Mouse (Mus musculus): ENCODE results near the gene Rnf208. TPM values are rescaled to one million over a fixed set of nuclear protein-coding genes. Genes with fewer than 3 reads are reported as not detected.
A peak's percentile ranks its signal among the peaks of the same experiment; 100 is the strongest.

The Rnf208 gene
- polyA plus RNA-seq, 1 experiment from 2014 or later = 26.9 TPM

- peaks cover 18% of the 10 kb centered on the region for H3K4me1 ChIP-seq (ENCODE audit: control insufficient read depth, insufficient read depth, low read length)
- peaks cover 6% of the 10 kb centered on the region for H3K27me3 ChIP-seq (ENCODE audit: control insufficient read depth, insufficient read depth, low read length)
- ATAC-seq (ENCODE audit: low FRiP score) (no peak), DNase-seq (ENCODE audit: low spot score, missing footprints) (peak; percentile 57)
- no peak overlapping the region for H3K4me2 ChIP-seq
- no peak overlapping the region for H3K4me3 ChIP-seq (ENCODE audit: low read depth, low read length)
- H3K27ac ChIP-seq (ENCODE audit: low read depth, low read length) = no peak overlapping the region
- no peaks in the 10 kb centered on the region for H3K9me3 ChIP-seq (ENCODE audit: control insufficient read depth, low read length)
- no peak overlapping the region for H3K9ac ChIP-seq (ENCODE audit: low read length)
- no peaks in the 10 kb centered on the region for H3K36me3 ChIP-seq (ENCODE audit: control insufficient read depth, insufficient read depth, low read length)
Measured at GRCm38 (mm10) chr2:25238106-25238505, 3.9 kb upstream of the Rnf208 start.

- peaks cover 18% of the 10 kb centered on the region for H3K4me1 ChIP-seq (ENCODE audit: control insufficient read depth, insufficient read depth, low read length)
- DNase-seq (ENCODE audit: low spot score, missing footprints) (peak; percentile 53), ATAC-seq (ENCODE audit: low FRiP score) (no peak)
- peaks cover 6% of the 10 kb centered on the region for H3K27me3 ChIP-seq (ENCODE audit: control insufficient read depth, insufficient read depth, low read length)
- no peak overlapping the region for H3K9ac ChIP-seq (ENCODE audit: low read length)
- 90% methylated on average over 3 of the region's 3 CpGs for WGBS
- H3K27ac ChIP-seq (ENCODE audit: low read depth, low read length) = no peak overlapping the region
- no peaks in the 10 kb centered on the region for H3K9me3 ChIP-seq (ENCODE audit: control insufficient read depth, low read length)
- H3K4me3 ChIP-seq (ENCODE audit: low read depth, low read length) = no peak overlapping the region
- H3K36me3 ChIP-seq (ENCODE audit: control insufficient read depth, insufficient read depth, low read length) = no peaks in the 10 kb centered on the region
- H3K4me2 ChIP-seq = no peak overlapping the region
Measured at GRCm38 (mm10) chr2:25239766-25240165, 2.3 kb upstream of the Rnf208 start.

- Histone ChIP-seq H3K27ac (ENCODE audit: low read depth, low read length) (no peak overlapping the region), H3K4me3 (ENCODE audit: low read depth, low read length) (peak overlapping the region; percentile 43), H3K9me3 (ENCODE audit: control insufficient read depth, low read length) (no peaks in the 10 kb centered on the region), H3K27me3 (ENCODE audit: control insufficient read depth, insufficient read depth, low read length) (peaks cover 6% of the 10 kb centered on the region), H3K4me1 (ENCODE audit: control insufficient read depth, insufficient read depth, low read length) (peaks cover 18% of the 10 kb centered on the region), H3K36me3 (ENCODE audit: control insufficient read depth, insufficient read depth, low read length) (no peaks in the 10 kb centered on the region), H3K9ac (ENCODE audit: low read length) (peak overlapping the region; percentile 25; the same call in 1 of the 2 replicates), H3K4me2 (peak overlapping the region; percentile 63)
- 46% methylated on average over 8 of the region's 8 CpGs for WGBS
- ATAC-seq (ENCODE audit: low FRiP score) = peak; percentile 10; the same call in 1 of the 2 replicates
- no peak for DNase-seq (ENCODE audit: low spot score, missing footprints)
Measured at GRCm38 (mm10) chr2:25240310-25240709, 1.7 kb upstream of the Rnf208 start.

- peak overlapping the region; percentile 17 for H3K9ac ChIP-seq (ENCODE audit: low read length)
- no peaks in the 10 kb centered on the region for H3K9me3 ChIP-seq (ENCODE audit: control insufficient read depth, low read length)
- DNase-seq (ENCODE audit: low spot score, missing footprints) (peak; percentile 96), ATAC-seq (ENCODE audit: low FRiP score) (peak; percentile 72)
- H3K4me1 ChIP-seq (ENCODE audit: control insufficient read depth, insufficient read depth, low read length) = peaks cover 18% of the 10 kb centered on the region
- 1% methylated on average over 29 of the region's 29 CpGs for WGBS
- no peak overlapping the region for H3K27ac ChIP-seq (ENCODE audit: low read depth, low read length)
- peaks cover 6% of the 10 kb centered on the region for H3K27me3 ChIP-seq (ENCODE audit: control insufficient read depth, insufficient read depth, low read length)
- H3K36me3 ChIP-seq (ENCODE audit: control insufficient read depth, insufficient read depth, low read length) = no peaks in the 10 kb centered on the region
- H3K4me3 ChIP-seq (ENCODE audit: low read depth, low read length) = peak overlapping the region; percentile 43
- peak overlapping the region; percentile 63 for H3K4me2 ChIP-seq
Measured at GRCm38 (mm10) chr2:25240723-25241437, 1.2 kb upstream of the Rnf208 start.

GRCm38 (mm10) chr2:25241438-25241775 is 648 bp upstream of the Rnf208 start:
- Histone ChIP-seq H3K4me2 (peak overlapping the region; percentile 63), H3K36me3 (ENCODE audit: control insufficient read depth, insufficient read depth, low read length) (no peaks in the 10 kb centered on the region), H3K27ac (ENCODE audit: low read depth, low read length) (no peak overlapping the region), H3K9ac (ENCODE audit: low read length) (peak overlapping the region; percentile 57), H3K27me3 (ENCODE audit: control insufficient read depth, insufficient read depth, low read length) (peaks cover 6% of the 10 kb centered on the region), H3K4me1 (ENCODE audit: control insufficient read depth, insufficient read depth, low read length) (peaks cover 18% of the 10 kb centered on the region), H3K4me3 (ENCODE audit: low read depth, low read length) (peak overlapping the region; percentile 43), H3K9me3 (ENCODE audit: control insufficient read depth, low read length) (no peaks in the 10 kb centered on the region)
- DNase-seq (ENCODE audit: low spot score, missing footprints) (peak; percentile 91), ATAC-seq (ENCODE audit: low FRiP score) (peak; percentile 18; the same call in 1 of the 2 replicates)
- WGBS = 17% methylated on average over 6 of the region's 6 CpGs

- no peak overlapping the region for H3K4me3 ChIP-seq (ENCODE audit: low read depth, low read length)
- H3K9ac ChIP-seq (ENCODE audit: low read length) = no peak overlapping the region
- peaks cover 6% of the 10 kb centered on the region for H3K27me3 ChIP-seq (ENCODE audit: control insufficient read depth, insufficient read depth, low read length)
- no peaks in the 10 kb centered on the region; the same call in none of the 2 replicates for H3K36me3 ChIP-seq (ENCODE audit: control insufficient read depth, insufficient read depth, low read length)
- H3K9me3 ChIP-seq (ENCODE audit: control insufficient read depth, low read length) = no peaks in the 10 kb centered on the region
- ATAC-seq (ENCODE audit: low FRiP score) = no peak
- no peak for DNase-seq (ENCODE audit: low spot score, missing footprints)
- peak overlapping the region; percentile 63 for H3K4me2 ChIP-seq
- 81% methylated on average over 8 of the region's 8 CpGs for WGBS
- H3K27ac ChIP-seq (ENCODE audit: low read depth, low read length) = no peak overlapping the region
- H3K4me1 ChIP-seq (ENCODE audit: control insufficient read depth, insufficient read depth, low read length) = peaks cover 18% of the 10 kb centered on the region
Measured at GRCm38 (mm10) chr2:25243342-25243741, 1.3 kb downstream of the Rnf208 start.

- 90% methylated on average over 4 of the region's 4 CpGs for WGBS
- Histone ChIP-seq H3K4me2 (no peak overlapping the region), H3K4me1 (ENCODE audit: control insufficient read depth, insufficient read depth, low read length) (peaks cover 18% of the 10 kb centered on the region), H3K27ac (ENCODE audit: low read depth, low read length) (no peak overlapping the region), H3K9ac (ENCODE audit: low read length) (no peak overlapping the region), H3K27me3 (ENCODE audit: control insufficient read depth, insufficient read depth, low read length) (peaks cover 6% of the 10 kb centered on the region), H3K9me3 (ENCODE audit: control insufficient read depth, low read length) (no peaks in the 10 kb centered on the region), H3K36me3 (ENCODE audit: control insufficient read depth, insufficient read depth, low read length) (no peaks in the 10 kb centered on the region; the same call in none of the 2 replicates), H3K4me3 (ENCODE audit: low read depth, low read length) (no peak overlapping the region)
- DNase-seq (ENCODE audit: low spot score, missing footprints) (no peak), ATAC-seq (ENCODE audit: low FRiP score) (no peak)
Measured at GRCm38 (mm10) chr2:25244144-25244543, 2.1 kb downstream of the Rnf208 start.

GRCm38 (mm10) chr2:25246183-25247072 is 4.4 kb downstream of the Rnf208 start, which contains the start of gene AL732309.1:
Gene AL732309.1, minus strand, starts transcription at chr2:25246863.
- Histone ChIP-seq H3K27ac (ENCODE audit: low read depth, low read length) (no peak within 1 kb of the TSS), H3K9ac (ENCODE audit: low read length) (no peak within 1 kb of the TSS), H3K9me3 (ENCODE audit: control insufficient read depth, low read length) (no peaks in the 10 kb centered on the region), H3K4me2 (no peak within 1 kb of the TSS), H3K36me3 (ENCODE audit: control insufficient read depth, insufficient read depth, low read length) (no peaks in the 10 kb centered on the region; the same call in none of the 2 replicates), H3K27me3 (ENCODE audit: control insufficient read depth, insufficient read depth, low read length) (peaks cover 4% of the 10 kb centered on the region), H3K4me1 (ENCODE audit: control insufficient read depth, insufficient read depth, low read length) (peaks cover 10% of the 10 kb centered on the region), H3K4me3 (ENCODE audit: low read depth, low read length) (no peak within 1 kb of the TSS)
- ATAC-seq (ENCODE audit: low FRiP score) (no peak), DNase-seq (ENCODE audit: low spot score, missing footprints) (no peak)
- WGBS = 90% methylated on average over 10 of the region's 10 CpGs

GRCm38 (mm10) chr2:25252331-25252730 is 10.3 kb downstream of the Rnf208 start:
- peaks cover 13% of the 10 kb centered on the region for H3K4me1 ChIP-seq (ENCODE audit: control insufficient read depth, insufficient read depth, low read length)
- 100% methylated on average over 1 of the region's 1 CpGs for WGBS
- no peak overlapping the region for H3K9ac ChIP-seq (ENCODE audit: low read length)
- H3K9me3 ChIP-seq (ENCODE audit: control insufficient read depth, low read length) = no peaks in the 10 kb centered on the region
- H3K27ac ChIP-seq (ENCODE audit: low read depth, low read length) = no peak overlapping the region
- no peak overlapping the region for H3K4me2 ChIP-seq
- DNase-seq (ENCODE audit: low spot score, missing footprints) (no peak), ATAC-seq (ENCODE audit: low FRiP score) (no peak)
- H3K27me3 ChIP-seq (ENCODE audit: control insufficient read depth, insufficient read depth, low read length) = no peaks in the 10 kb centered on the region
- no peak overlapping the region for H3K4me3 ChIP-seq (ENCODE audit: low read depth, low read length)
- no peaks in the 10 kb centered on the region; the same call in none of the 2 replicates for H3K36me3 ChIP-seq (ENCODE audit: control insufficient read depth, insufficient read depth, low read length)

All from midbrain, embryonic 11.5 days (tissue).